In the genomic region with DNA sequence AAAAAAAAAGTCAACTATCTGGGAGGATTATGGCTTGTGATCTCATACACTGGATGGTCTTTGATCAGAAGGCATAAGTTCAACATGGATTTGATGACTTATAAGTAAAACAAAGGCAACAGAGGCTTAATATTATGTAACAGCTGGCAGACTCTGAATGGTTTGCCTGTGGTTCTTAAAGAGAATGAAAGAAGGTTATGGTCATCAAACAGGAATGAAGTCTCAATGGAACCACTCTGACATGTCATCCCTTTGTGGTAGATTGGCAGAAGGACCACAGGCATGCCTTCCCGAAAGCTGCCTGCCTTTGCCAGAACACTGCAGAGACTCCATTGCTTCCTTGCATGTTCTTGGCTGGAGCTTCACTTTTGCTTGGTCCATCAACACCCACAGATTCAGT, we compare ENCODE assay signal across 17 mouse cellular contexts.
DNase-seq lines count a peak whose midpoint lies in the region.
"Had no signal": no experiment of that assay in that cellular context is flagged by ENCODE, and none has a peak within 500 bp of the region (broad histone marks: within the 10 kb centered on the region; RNA-seq: fewer than 3 reads in every experiment).

No protein-coding gene starts in this region.

- peak; percentile 76 for DNase-seq in 3T3-L1 (ENCODE audit: low read depth, low spot score)
- peak; percentile 94 for DNase-seq in Muller cell, postnatal 12 days (ENCODE audit: inconsistent ontology term)
- peak; percentile 51 for DNase-seq in fibroblast of lung, adult 2 months (ENCODE audit: low read depth)
- DNase-seq in kidney, postnatal 36 days = no peak
- DNase-seq in urinary bladder, postnatal 10 days (ENCODE audit: low spot score) = no peak
- no peak for DNase-seq in heart, postnatal 25 days (ENCODE audit: low spot score)
- DNase-seq: adrenal gland, adult 2 months; adrenal gland, postnatal 14 days; B cell, adult 2 months; cerebellum, adult 11 months; cerebellum, adult 8-10 months; cerebellum, postnatal 10 days; gastrocnemius, postnatal 10 days; gastrocnemius, postnatal 36 days; heart, adult 2 months; heart, postnatal 14 days; kidney, adult 18-20 months had no signal

- intact Hi-C loops in heart, postnatal 25 days (cut with DNase I) = no loop called here

Comparison
In these comparisons a context has a peak if more than half of its experiments do, and no peak if none do; other contexts are left out.
1. DNase-seq: peak in 3T3-L1 (single experiment), Muller cell, postnatal 12 days (single experiment) and fibroblast of lung, adult 2 months (single experiment); none in kidney, postnatal 36 days (0 of 2), urinary bladder, postnatal 10 days (single experiment) and heart, postnatal 25 days (single experiment).